20 mouse cellular contexts compared by ENCODE assay signal in the genomic region with DNA sequence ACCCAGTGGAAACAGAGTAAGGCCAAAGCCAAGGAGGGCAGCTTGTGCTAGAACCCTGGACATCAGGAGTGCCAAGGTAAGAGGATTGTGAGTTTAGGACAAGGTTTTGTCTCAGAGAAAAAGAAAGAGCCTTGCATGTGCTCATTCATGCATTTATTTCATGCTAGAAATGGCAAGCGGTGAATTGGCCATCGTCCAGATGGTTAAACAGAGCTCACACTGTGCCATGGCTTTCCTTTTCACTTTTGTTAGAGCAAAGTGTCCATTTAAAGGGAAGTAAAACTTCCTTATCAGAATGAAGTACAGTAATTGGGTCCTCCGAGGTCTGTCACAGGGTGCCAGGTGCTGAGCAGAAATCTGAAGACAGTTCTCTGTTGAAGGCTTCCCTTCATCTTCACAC. TPM values are rescaled to one million over a fixed set of nuclear protein-coding genes. Genes with fewer than 3 reads are reported as not detected.
DNase-seq lines count a peak whose midpoint lies in the region; ATAC-seq and TF ChIP-seq lines count a peak whose summit lies in the region.
"Had no signal": no experiment of that assay in that cellular context is flagged by ENCODE, and none has a peak within 500 bp of the region (broad histone marks: within the 10 kb centered on the region; RNA-seq: fewer than 3 reads in every experiment).

No protein-coding gene starts in this region.

- WGBS in hindbrain, embryonic 13.5 days: 66% methylated on average over 3 of the region's 3 CpGs
- 91% methylated on average over 3 of the region's 3 CpGs for WGBS in hindbrain, embryonic 11.5 days
- WGBS in midbrain, embryonic 14.5 days: 68% methylated on average over 3 of the region's 3 CpGs
- 86% methylated on average over 3 of the region's 3 CpGs for WGBS in midbrain, embryonic 11.5 days
- 19% methylated on average over 3 of the region's 3 CpGs for WGBS in forebrain, postnatal 0 days
- 74% methylated on average over 3 of the region's 3 CpGs for WGBS in heart, embryonic 11.5 days (ENCODE audit: insufficient replicate concordance)

- TF ChIP-seq CTCF in forebrain, postnatal 0 days (IDR thresholded peaks at IDR 0.05; ENCODE audit: low read depth): no peak

- DNase-seq in hindbrain, embryonic 11.5 days (ENCODE audit: low spot score): no peak
- DNase-seq in midbrain, embryonic 14.5 days: peak; percentile 27
- DNase-seq in midbrain, embryonic 11.5 days (ENCODE audit: low spot score, missing footprints): no peak
- DNase-seq in cerebellum, adult 9-10 months: peak; percentile 81
- DNase-seq in forebrain, postnatal 0 days: peak; percentile 33
- no peak for DNase-seq in thymus, postnatal 0 days (ENCODE audit: low spot score)
- DNase-seq: adrenal gland, adult 8-10 months; gastrocnemius, adult 2 months; heart, adult 2 months; lung, postnatal 10 days; spleen, adult 18-20 months; thymus, postnatal 14 days had no signal

- no peak overlapping the region for H3K4me3 ChIP-seq in hindbrain, embryonic 13.5 days
- no peak overlapping the region for H3K4me3 ChIP-seq in hindbrain, embryonic 11.5 days (ENCODE audit: low read depth, low read length)
- H3K4me3 ChIP-seq in midbrain, embryonic 14.5 days (replicated peaks; ENCODE audit: low read depth, low read length): no peak overlapping the region
- no peak overlapping the region for H3K4me3 ChIP-seq in midbrain, embryonic 11.5 days (ENCODE audit: low read depth, low read length)
- no peak overlapping the region for H3K4me3 ChIP-seq in forebrain, postnatal 0 days (ENCODE audit: low read depth, low read length)
- no peak overlapping the region for H3K4me3 ChIP-seq in heart, embryonic 11.5 days (ENCODE audit: low read depth, low read length)
- H3K4me3 ChIP-seq: erythroblast, embryonic 14.5 days; gastrocnemius, adult 2 months; heart, adult 2 months; limb, embryonic 12.5 days; liver, embryonic 15.5 days; stomach, embryonic 15.5 days had no signal

- ATAC-seq in hindbrain, embryonic 13.5 days (ENCODE audit: low FRiP score): no peak
- no peak for ATAC-seq in hindbrain, embryonic 11.5 days (ENCODE audit: low FRiP score)
- no peak for ATAC-seq in midbrain, embryonic 14.5 days (ENCODE audit: low FRiP score, low TSS enrichment)
- no peak for ATAC-seq in midbrain, embryonic 11.5 days (ENCODE audit: low FRiP score)
- ATAC-seq in forebrain, postnatal 0 days: no peak
- ATAC-seq in heart, embryonic 11.5 days (replicated peaks; ENCODE audit: insufficient number of reproducible peaks, low FRiP score, low TSS enrichment): no peak

- H3K27me3 ChIP-seq in hindbrain, embryonic 13.5 days: no peaks in the 10 kb centered on the region
- no peaks in the 10 kb centered on the region for H3K27me3 ChIP-seq in hindbrain, embryonic 11.5 days (ENCODE audit: control insufficient read depth, insufficient read depth, low read length)
- H3K27me3 ChIP-seq in midbrain, embryonic 14.5 days (ENCODE audit: control insufficient read depth, insufficient read depth, low read length): no peaks in the 10 kb centered on the region
- H3K27me3 ChIP-seq in midbrain, embryonic 11.5 days (ENCODE audit: control insufficient read depth, insufficient read depth, low read length): no peaks in the 10 kb centered on the region
- no peaks in the 10 kb centered on the region for H3K27me3 ChIP-seq in forebrain, postnatal 0 days (ENCODE audit: insufficient read depth, low read length)
- H3K27me3 ChIP-seq in heart, embryonic 11.5 days (ENCODE audit: control insufficient read depth, insufficient read depth, low read length): no peaks in the 10 kb centered on the region
- H3K27me3 ChIP-seq: limb, embryonic 12.5 days; liver, embryonic 15.5 days; stomach, embryonic 15.5 days had no signal

- H3K9me3 ChIP-seq in hindbrain, embryonic 13.5 days: no peaks in the 10 kb centered on the region
- H3K9me3 ChIP-seq in hindbrain, embryonic 11.5 days (ENCODE audit: control insufficient read depth, low read length): no peaks in the 10 kb centered on the region
- H3K9me3 ChIP-seq in midbrain, embryonic 14.5 days (ENCODE audit: control insufficient read depth, low read length): no peaks in the 10 kb centered on the region
- no peaks in the 10 kb centered on the region for H3K9me3 ChIP-seq in midbrain, embryonic 11.5 days (ENCODE audit: control insufficient read depth, low read length)
- H3K9me3 ChIP-seq in forebrain, postnatal 0 days (ENCODE audit: low read length): no peaks in the 10 kb centered on the region
- no peaks in the 10 kb centered on the region for H3K9me3 ChIP-seq in heart, embryonic 11.5 days (replicated peaks; ENCODE audit: control insufficient read depth, low read length)
- H3K9me3 ChIP-seq: limb, embryonic 12.5 days; liver, embryonic 15.5 days; stomach, embryonic 15.5 days had no signal

- H3K9ac ChIP-seq in hindbrain, embryonic 13.5 days: no peak overlapping the region
- H3K9ac ChIP-seq in hindbrain, embryonic 11.5 days (ENCODE audit: low read depth, low read length): no peak overlapping the region
- H3K9ac ChIP-seq in midbrain, embryonic 14.5 days (replicated peaks; ENCODE audit: low read length): no peak overlapping the region
- no peak overlapping the region for H3K9ac ChIP-seq in midbrain, embryonic 11.5 days (ENCODE audit: low read length)
- no peak overlapping the region for H3K9ac ChIP-seq in forebrain, postnatal 0 days
- H3K9ac ChIP-seq in heart, embryonic 11.5 days (ENCODE audit: low read depth, low read length): no peak overlapping the region
- H3K9ac ChIP-seq: limb, embryonic 12.5 days; liver, embryonic 15.5 days; stomach, embryonic 15.5 days had no signal

- H3K36me3 ChIP-seq in hindbrain, embryonic 13.5 days: no peaks in the 10 kb centered on the region
- H3K36me3 ChIP-seq in hindbrain, embryonic 11.5 days (ENCODE audit: control insufficient read depth, insufficient read depth, low read length): no peaks in the 10 kb centered on the region
- H3K36me3 ChIP-seq in midbrain, embryonic 14.5 days (ENCODE audit: control insufficient read depth, insufficient read depth, low read length): no peaks in the 10 kb centered on the region
- no peaks in the 10 kb centered on the region for H3K36me3 ChIP-seq in midbrain, embryonic 11.5 days (ENCODE audit: control insufficient read depth, insufficient read depth, low read length)
- no peaks in the 10 kb centered on the region for H3K36me3 ChIP-seq in forebrain, postnatal 0 days (ENCODE audit: insufficient read depth)
- no peaks in the 10 kb centered on the region for H3K36me3 ChIP-seq in heart, embryonic 11.5 days (ENCODE audit: control insufficient read depth, insufficient read depth, low read length)
- H3K36me3 ChIP-seq: limb, embryonic 12.5 days; liver, embryonic 15.5 days; stomach, embryonic 15.5 days had no signal

- H3K4me1 ChIP-seq in hindbrain, embryonic 13.5 days (replicated peaks): 0 out of 2 replicates have a peak, but pooled peaks cover 3% of the 10 kb centered on the region
- H3K4me1 ChIP-seq in hindbrain, embryonic 11.5 days (replicated peaks; ENCODE audit: control insufficient read depth, insufficient read depth, low read length): no peaks in the 10 kb centered on the region
- no peaks in the 10 kb centered on the region for H3K4me1 ChIP-seq in midbrain, embryonic 14.5 days (ENCODE audit: control insufficient read depth, insufficient read depth, low read length)
- H3K4me1 ChIP-seq in midbrain, embryonic 11.5 days (ENCODE audit: control insufficient read depth, insufficient read depth, low read length): no peaks in the 10 kb centered on the region
- H3K4me1 ChIP-seq in forebrain, postnatal 0 days (ENCODE audit: insufficient read depth): no peaks in the 10 kb centered on the region
- no peaks in the 10 kb centered on the region for H3K4me1 ChIP-seq in heart, embryonic 11.5 days (ENCODE audit: control insufficient read depth, insufficient read depth, low read length)
- H3K4me1 ChIP-seq: limb, embryonic 12.5 days; liver, embryonic 15.5 days; stomach, embryonic 15.5 days had no signal

- H3K4me2 ChIP-seq in hindbrain, embryonic 13.5 days: no peak overlapping the region
- H3K4me2 ChIP-seq in hindbrain, embryonic 11.5 days (replicated peaks; ENCODE audit: low read depth, low read length): no peak overlapping the region
- H3K4me2 ChIP-seq in midbrain, embryonic 14.5 days (ENCODE audit: low read length): no peak overlapping the region
- H3K4me2 ChIP-seq in midbrain, embryonic 11.5 days: no peak overlapping the region
- no peak overlapping the region for H3K4me2 ChIP-seq in forebrain, postnatal 0 days (ENCODE audit: low read depth)
- H3K4me2 ChIP-seq in heart, embryonic 11.5 days: no peak overlapping the region
- H3K4me2 ChIP-seq: limb, embryonic 12.5 days; liver, embryonic 15.5 days; stomach, embryonic 15.5 days had no signal

- H3K27ac ChIP-seq in hindbrain, embryonic 13.5 days: 0 out of 2 replicates have a peak overlapping the region, but pooled peaks have one; percentile 40
- no peak overlapping the region for H3K27ac ChIP-seq in hindbrain, embryonic 11.5 days (ENCODE audit: low read depth, low read length)
- no peak overlapping the region for H3K27ac ChIP-seq in midbrain, embryonic 14.5 days (replicated peaks; ENCODE audit: low read depth, low read length)
- H3K27ac ChIP-seq in midbrain, embryonic 11.5 days (ENCODE audit: low read depth, low read length): no peak overlapping the region
- H3K27ac ChIP-seq in forebrain, postnatal 0 days (ENCODE audit: low read depth, low read length): no peak overlapping the region
- no peak overlapping the region for H3K27ac ChIP-seq in heart, embryonic 11.5 days (ENCODE audit: low read depth, low read length)
- H3K27ac ChIP-seq: gastrocnemius, adult 2 months; heart, adult 2 months; limb, embryonic 12.5 days; liver, embryonic 15.5 days; stomach, embryonic 15.5 days had no signal

RNA-seq across cellular contexts. Expression of gene Gpr158, which starts 38.3 kb away (rescaled TPM):
- 2.1 and 3.1 TPM in 2 replicates for polyA plus RNA-seq in hindbrain, embryonic 13.5 days (2015; fragmentation: Nextera tagmentation; extraction: Ambion mirVana)
- 0.49 and 0.56 TPM in 2 replicates for polyA plus RNA-seq in hindbrain, embryonic 11.5 days (2014; fragmentation: Nextera tagmentation; extraction: Ambion mirVana)
- 3.8 and 5.3 TPM in 2 replicates for polyA plus RNA-seq in midbrain, embryonic 14.5 days (2014; fragmentation: Nextera tagmentation; extraction: Ambion mirVana)
- 0.61 and 0.63 TPM in 2 replicates for polyA plus RNA-seq in midbrain, embryonic 11.5 days (2014; fragmentation: Nextera tagmentation; extraction: Ambion mirVana)
- total RNA-seq in forebrain, postnatal 0 days (2014; rRNA removed): 9.1 and 11.7 TPM in 2 replicates
- polyA plus RNA-seq in forebrain, postnatal 0 days (2015; fragmentation: Nextera tagmentation; extraction: Ambion mirVana): 1.3 and 2.3 TPM in 2 replicates
- not detected in 2 replicates for polyA plus RNA-seq in heart, embryonic 11.5 days (2014; fragmentation: Nextera tagmentation; extraction: Ambion mirVana)
- polyA plus RNA-seq in thymus, postnatal 0 days (2015; fragmentation: Nextera tagmentation; extraction: Ambion mirVana): 0.01 TPM in 1 of 2 replicates, not detected in the other
- total RNA-seq: gastrocnemius, adult 2 months; megakaryocyte-erythroid progenitor cell, adult 5-6 weeks had no signal
- polyA plus RNA-seq: C2C12; erythroblast, embryonic 14.5 days; liver, embryonic 15.5 days had no signal

Comparison
In these comparisons a context has a peak if more than half of its experiments do, and no peak if none do; other contexts are left out.
1. DNase-seq: peak in midbrain, embryonic 14.5 days (single experiment), cerebellum, adult 9-10 months (single experiment) and forebrain, postnatal 0 days (single experiment); none in hindbrain, embryonic 11.5 days (single experiment), midbrain, embryonic 11.5 days (single experiment) and thymus, postnatal 0 days (single experiment).